Mouse (Mus musculus) heart, embryonic 13.5 days (tissue): ENCODE measurements around the gene Mafk. TPM values are rescaled to one million over a fixed set of nuclear protein-coding genes. Genes with fewer than 3 reads are reported as not detected.
A peak's percentile ranks its signal among the peaks of the same experiment; 100 is the strongest.

Experiments
- ATAC-seq: fragments of 200-750 bp; cut with Nextera tagmentation; 2 replicates; pipeline ENCODE4 v1.8.0; 2017; ENCODE audit warnings: moderate TSS enrichment; ENCODE audit not compliant: insufficient number of reproducible peaks, low FRiP score, low TSS enrichment; ENCODE audit errors: extremely low read depth
- H3K27ac ChIP-seq: fragments of 300-500 bp; sonication (generic); replicated peaks from 2 replicates; pipeline ENCODE4 v1.5.1; 2015; ENCODE audit warnings: moderate library complexity, mild to moderate bottlenecking, inconsistent platforms
- H3K27me3 ChIP-seq: fragments of 300-500 bp; sonication (generic); replicated peaks from 2 replicates; pipeline ENCODE4 v1.6.1; 2015; ENCODE audit warnings: mild to moderate bottlenecking, inconsistent platforms
- H3K36me3 ChIP-seq: fragments of 300-500 bp; sonication (generic); 2 replicates; pipeline ENCODE4 v1.6.1; 2015; ENCODE audit warnings: mild to moderate bottlenecking, inconsistent platforms
- H3K4me1 ChIP-seq: fragments of 300-500 bp; sonication (generic); 2 replicates; pipeline ENCODE4 v1.6.1; 2015; ENCODE audit warnings: inconsistent platforms
- H3K4me2 ChIP-seq: fragments of 300-500 bp; sonication (generic); 2 replicates; pipeline ENCODE4 v1.6.1; 2015; ENCODE audit warnings: inconsistent platforms, mild to moderate bottlenecking, moderate library complexity
- H3K4me3 ChIP-seq: fragments of 300-500 bp; sonication (generic); 2 replicates; pipeline ENCODE4 v1.5.1; 2015; ENCODE audit warnings: moderate library complexity, mild to moderate bottlenecking, inconsistent platforms
- H3K9ac ChIP-seq: fragments of 300-500 bp; sonication (generic); 2 replicates; pipeline ENCODE4 v1.6.1; 2015; ENCODE audit warnings: inconsistent platforms, mild to moderate bottlenecking, moderate library complexity
- H3K9me3 ChIP-seq: fragments of 300-500 bp; sonication (generic); 2 replicates; pipeline ENCODE4 v1.6.1; 2016; ENCODE audit warnings: inconsistent platforms
- WGBS: fragments of 180-500 bp; shearing (Covaris S2); methylation state at CpG from one replicate; pipeline ENCODE4 v1.1.7; 2015; ENCODE audit warnings: mixed read lengths; 5-methylcytosine and 5-hydroxymethylcytosine counted together
- polyA plus RNA-seq: library from polyadenylated mRNA; unstranded; fragments of >200 nt; fragmentation: Nextera tagmentation; extraction: Ambion mirVana; gene quantifications from 2 replicates; pipeline ENCODE4 v1.2.1, GENCODE M21; 2015

Mafk gene
- polyA plus RNA-seq, 1 experiment from 2014 or later: 17.6 TPM

DNA sequence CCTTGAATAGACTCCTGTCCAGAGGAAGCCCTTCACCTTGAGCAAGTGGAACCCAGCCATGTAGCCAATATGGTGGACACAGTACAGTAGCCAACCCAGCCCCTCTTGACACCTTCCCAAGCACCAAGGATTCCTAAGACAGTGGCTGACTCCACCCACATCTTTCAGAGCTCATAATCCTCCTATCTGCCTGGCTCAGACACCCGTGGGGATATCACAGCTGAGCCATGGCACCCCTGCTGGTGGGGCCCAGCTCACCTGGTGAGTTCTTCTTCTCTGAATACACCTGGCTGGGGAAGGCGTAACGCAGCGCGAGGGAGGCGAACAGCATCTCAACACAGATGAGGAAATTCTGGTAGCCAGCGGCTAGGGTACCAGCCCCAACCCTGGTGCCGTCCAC, 14.6 kb downstream of the Mafk start:
- Histone ChIP-seq H3K4me3 (no peak overlapping the region), H3K27ac (0 out of 2 replicates have a peak overlapping the region, but pooled peaks have one; percentile 88), H3K36me3 (peaks cover 12% of the 10 kb centered on the region), H3K9me3 (no peaks in the 10 kb centered on the region), H3K4me1 (peaks cover 37% of the 10 kb centered on the region), H3K4me2 (no peak overlapping the region), H3K9ac (no peak overlapping the region), H3K27me3 (no peaks in the 10 kb centered on the region)
- 86% methylated on average over 8 of the region's 8 CpGs for WGBS
- ATAC-seq: no peak

- no peaks in the 10 kb centered on the region for H3K9me3 ChIP-seq
- no peak for ATAC-seq
- no peak overlapping the region for H3K4me3 ChIP-seq
- 58% methylated on average over 4 of the region's 4 CpGs for WGBS
- H3K4me2 ChIP-seq: no peak overlapping the region
- no peak overlapping the region for H3K27ac ChIP-seq
- H3K27me3 ChIP-seq: peaks cover 21% of the 10 kb centered on the region
- peaks cover 26% of the 10 kb centered on the region for H3K4me1 ChIP-seq
- H3K36me3 ChIP-seq: no peaks in the 10 kb centered on the region
- H3K9ac ChIP-seq: no peak overlapping the region
These were observed 18.1 kb downstream of the Mafk start for GRCm38 (mm10) chr5:139809397-139809796.

DNA sequence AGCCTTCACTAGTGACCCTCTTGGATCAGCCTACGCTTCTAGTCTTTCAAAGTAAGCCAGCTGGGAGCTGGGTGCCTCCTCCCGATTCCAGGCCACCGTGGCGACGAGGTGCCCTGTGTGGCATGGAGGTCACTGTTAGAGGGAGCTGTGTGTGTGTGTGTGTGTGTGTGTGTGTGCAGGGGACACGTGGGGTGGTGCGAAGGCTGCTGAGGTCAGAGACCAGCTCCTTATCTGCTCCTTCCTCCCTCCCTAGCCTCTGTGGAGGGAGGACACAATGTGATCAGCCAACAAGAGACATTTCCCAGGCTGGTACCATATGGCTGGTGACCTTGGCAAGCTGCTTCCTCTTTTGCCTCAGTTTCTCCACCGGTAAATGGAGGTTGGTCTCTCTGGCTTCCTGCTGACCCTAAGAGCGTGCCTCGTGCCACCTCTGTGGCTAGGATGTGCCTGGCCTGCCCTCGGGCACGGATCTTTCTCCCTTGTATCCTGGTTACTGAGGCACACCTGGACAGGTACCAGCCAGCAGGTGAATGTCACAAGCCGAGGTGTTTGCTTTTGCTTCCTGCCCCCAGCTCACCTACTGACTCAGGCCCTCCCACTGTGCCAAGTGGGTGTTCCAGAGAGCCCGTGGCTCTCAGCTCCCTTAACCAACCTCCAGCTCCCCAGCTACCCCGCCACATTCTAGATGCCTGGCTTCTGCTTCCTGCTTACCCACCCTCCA, 20.5 kb downstream of the Mafk start:
- Histone ChIP-seq H3K4me1 (peaks cover 26% of the 10 kb centered on the region), H3K4me2 (peak overlapping the region; percentile 25; the same call in 1 of the 2 replicates), H3K27me3 (peaks cover 32% of the 10 kb centered on the region), H3K4me3 (no peak overlapping the region), H3K9ac (no peak overlapping the region), H3K27ac (no peak overlapping the region), H3K36me3 (no peaks in the 10 kb centered on the region), H3K9me3 (no peaks in the 10 kb centered on the region)
- WGBS: 62% methylated on average over 15 of the region's 15 CpGs
- no peak for ATAC-seq

DNA sequence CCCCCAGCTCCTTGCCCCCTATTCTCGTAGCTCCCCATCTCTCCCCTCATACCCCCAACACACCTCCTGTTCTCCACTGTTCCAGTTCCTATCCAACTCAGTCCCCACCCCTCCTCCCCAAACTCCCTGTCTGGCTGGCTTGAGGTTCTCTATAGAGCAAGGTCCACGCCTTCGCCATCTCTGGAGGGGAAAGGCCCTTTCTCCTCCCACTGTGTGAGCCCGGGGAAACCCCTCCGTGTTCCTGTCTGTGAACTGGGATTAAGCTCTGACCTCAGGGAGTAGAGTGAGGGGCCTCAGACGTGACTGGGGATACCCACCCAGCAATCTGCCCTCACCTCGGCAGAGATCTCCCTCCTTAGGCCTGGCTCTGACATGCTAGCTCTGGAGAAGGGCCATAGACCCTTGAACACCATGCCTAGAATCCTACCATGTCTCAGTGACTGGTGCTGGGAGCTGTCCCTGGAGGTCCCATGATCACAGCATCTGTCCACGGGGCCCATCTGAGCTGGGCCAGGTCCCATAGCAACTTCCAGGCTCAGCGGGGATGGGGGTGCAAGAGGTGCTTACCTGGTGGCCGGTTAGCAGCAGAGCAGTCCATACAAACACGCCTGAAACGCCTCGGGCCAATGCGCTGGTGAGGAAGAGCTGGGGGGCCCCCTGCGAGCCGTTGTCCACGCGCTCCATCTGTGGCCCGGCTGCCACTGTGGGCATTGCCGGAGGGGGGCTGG, 21.2 kb downstream of the Mafk start:
- Histone ChIP-seq H3K9ac (no peak overlapping the region), H3K4me3 (no peak overlapping the region), H3K27ac (no peak overlapping the region), H3K27me3 (peaks cover 32% of the 10 kb centered on the region), H3K4me2 (peak overlapping the region; percentile 25; the same call in 1 of the 2 replicates), H3K4me1 (peaks cover 26% of the 10 kb centered on the region), H3K36me3 (no peaks in the 10 kb centered on the region), H3K9me3 (no peaks in the 10 kb centered on the region)
- ATAC-seq: no peak
- 64% methylated on average over 20 of the region's 20 CpGs for WGBS

GRCm38 (mm10) chr5:139813126-139813490, 21.8 kb downstream of the Mafk start:
- H3K4me2 ChIP-seq: peak overlapping the region; percentile 25; the same call in 1 of the 2 replicates
- H3K4me1 ChIP-seq: peaks cover 26% of the 10 kb centered on the region
- H3K9ac ChIP-seq: no peak overlapping the region
- peaks cover 32% of the 10 kb centered on the region for H3K27me3 ChIP-seq
- 38% methylated on average over 10 of the region's 10 CpGs for WGBS
- no peak overlapping the region for H3K27ac ChIP-seq
- H3K9me3 ChIP-seq: no peaks in the 10 kb centered on the region
- H3K36me3 ChIP-seq: no peaks in the 10 kb centered on the region
- no peak overlapping the region for H3K4me3 ChIP-seq
- no peak for ATAC-seq

DNA sequence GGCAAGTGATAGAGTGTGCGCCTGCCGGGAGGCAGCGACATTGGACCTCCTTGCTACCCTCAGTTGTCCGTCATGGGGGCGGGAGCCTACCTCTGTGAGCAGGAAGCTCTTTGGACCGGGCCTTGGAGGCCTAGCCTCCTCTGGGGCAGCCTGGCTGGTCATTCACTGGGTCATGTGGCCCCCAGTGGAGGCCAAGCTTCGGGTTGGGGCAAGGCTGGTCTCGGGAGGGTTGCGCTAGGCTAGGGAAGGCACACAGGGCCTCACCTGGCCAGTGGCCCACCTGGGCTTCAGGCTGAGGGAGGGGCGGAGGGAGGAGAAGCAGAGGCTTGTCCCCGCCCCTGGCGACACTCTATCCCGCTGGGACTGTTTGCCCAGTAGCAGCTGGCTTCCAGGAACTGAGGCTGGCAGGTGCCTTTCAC, 22.7 kb downstream of the Mafk start:
- WGBS: 14% methylated on average over 12 of the region's 13 CpGs
- Histone ChIP-seq H3K4me1 (peaks cover 26% of the 10 kb centered on the region), H3K4me3 (no peak overlapping the region), H3K9ac (no peak overlapping the region; the same call in 1 of the 2 replicates), H3K27ac (no peak overlapping the region), H3K36me3 (no peaks in the 10 kb centered on the region), H3K4me2 (no peak overlapping the region), H3K27me3 (peaks cover 32% of the 10 kb centered on the region), H3K9me3 (no peaks in the 10 kb centered on the region)
- ATAC-seq: no peak

DNA sequence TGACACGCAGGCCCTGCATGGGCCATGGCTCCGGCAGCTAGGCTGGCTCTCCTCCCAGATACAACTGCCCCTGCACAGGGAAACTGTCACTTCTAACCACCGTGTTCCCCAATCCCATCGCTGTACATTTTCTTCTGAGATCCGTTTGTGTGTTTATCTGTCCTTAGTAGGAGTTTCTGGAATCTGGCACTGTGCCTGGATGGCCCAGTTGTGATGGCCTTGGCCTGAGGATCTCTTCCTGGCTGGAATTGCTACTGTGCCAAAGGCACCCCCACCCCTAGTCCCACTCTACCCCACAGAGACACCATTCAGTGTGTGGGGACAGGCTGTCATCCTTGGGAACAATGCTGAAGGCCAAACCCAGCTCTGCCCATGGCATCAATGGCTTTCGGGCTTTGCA, 24.7 kb downstream of the Mafk start:
- 45% methylated on average over 6 of the region's 6 CpGs for WGBS
- Histone ChIP-seq H3K27me3 (peaks cover 32% of the 10 kb centered on the region), H3K4me3 (no peak overlapping the region), H3K27ac (no peak overlapping the region; the same call in 1 of the 2 replicates), H3K4me1 (peaks cover 26% of the 10 kb centered on the region), H3K9me3 (no peaks in the 10 kb centered on the region), H3K36me3 (no peaks in the 10 kb centered on the region), H3K4me2 (no peak overlapping the region), H3K9ac (no peak overlapping the region)
- no peak for ATAC-seq

- no peak for ATAC-seq
- no peak overlapping the region for H3K27ac ChIP-seq
These were observed 25.1 kb downstream of the Mafk start for GRCm38 (mm10) chr5:139816445-139816844.

GRCm38 (mm10) chr5:139817292-139817691, 26.0 kb downstream of the Mafk start:
- no peak overlapping the region for H3K4me3 ChIP-seq
- WGBS: 0% methylated on average over 1 of the region's 1 CpGs
- H3K9ac ChIP-seq: no peak overlapping the region
- no peak overlapping the region for H3K4me2 ChIP-seq
- peaks cover 32% of the 10 kb centered on the region for H3K27me3 ChIP-seq
- no peak for ATAC-seq
- no peaks in the 10 kb centered on the region for H3K9me3 ChIP-seq
- H3K4me1 ChIP-seq: peaks cover 17% of the 10 kb centered on the region
- no peak overlapping the region for H3K27ac ChIP-seq
- H3K36me3 ChIP-seq: peaks cover 13% of the 10 kb centered on the region

More at GRCm38 (mm10) chr5:139816445-139816844, 25.1 kb downstream of the Mafk start:
- Histone ChIP-seq H3K36me3 (peaks cover 4% of the 10 kb centered on the region), H3K27me3 (peaks cover 32% of the 10 kb centered on the region), H3K4me2 (no peak overlapping the region), H3K9ac (no peak overlapping the region), H3K4me3 (no peak overlapping the region), H3K4me1 (peaks cover 24% of the 10 kb centered on the region), H3K9me3 (no peaks in the 10 kb centered on the region)

GRCm38 (mm10) chr5:139818056-139818455, 26.7 kb downstream of the Mafk start:
- no peak overlapping the region for H3K4me2 ChIP-seq
- peaks cover 25% of the 10 kb centered on the region for H3K27me3 ChIP-seq
- H3K27ac ChIP-seq: no peak overlapping the region
- peaks cover 21% of the 10 kb centered on the region for H3K36me3 ChIP-seq
- H3K9ac ChIP-seq: no peak overlapping the region
- peaks cover 14% of the 10 kb centered on the region for H3K4me1 ChIP-seq
- WGBS: 63% methylated on average over 3 of the region's 3 CpGs
- H3K9me3 ChIP-seq: no peaks in the 10 kb centered on the region
- no peak overlapping the region for H3K4me3 ChIP-seq
- no peak for ATAC-seq

DNA sequence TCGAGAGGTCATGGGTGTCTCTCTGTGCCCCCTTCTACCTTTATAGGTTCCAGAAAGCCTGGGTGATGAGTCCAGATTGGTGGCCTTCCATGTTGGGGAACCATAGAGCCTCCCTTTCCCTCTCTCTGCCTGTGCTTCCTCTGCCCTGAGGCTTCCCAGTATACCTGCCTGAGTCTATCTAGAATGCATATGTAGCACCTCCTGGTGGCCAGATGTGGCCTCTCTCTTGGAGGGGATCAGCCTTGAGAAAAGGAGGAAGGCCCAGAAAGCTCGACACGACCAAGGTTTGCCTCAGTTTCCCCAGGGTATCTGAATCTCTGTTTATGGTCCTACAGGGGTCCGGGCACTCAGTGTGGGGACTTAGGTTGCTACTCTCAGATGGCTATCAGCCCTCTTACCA, 27.5 kb downstream of the Mafk start:
- ATAC-seq: no peak
- Histone ChIP-seq H3K4me1 (peaks cover 12% of the 10 kb centered on the region), H3K27me3 (peaks cover 17% of the 10 kb centered on the region), H3K4me3 (no peak overlapping the region), H3K36me3 (peaks cover 28% of the 10 kb centered on the region), H3K4me2 (no peak overlapping the region), H3K9ac (no peak overlapping the region), H3K27ac (no peak overlapping the region), H3K9me3 (no peaks in the 10 kb centered on the region)
- whole genome bisulfite sequencing: 42% methylated on average over 4 of the region's 4 CpGs
